Mouse (Mus musculus) midbrain, embryonic 13.5 days (tissue): Measurements from ENCODE around the gene Rps6ka6. TPM values are rescaled to one million over a fixed set of nuclear protein-coding genes. Genes with fewer than 3 reads are reported as not detected.

ENCODE experiments used
- ATAC-seq: fragments of 200-750 bp; cut with Nextera tagmentation; 2 replicates; pipeline ENCODE4 v1.8.0; 2017; ENCODE audit warnings: mild to moderate bottlenecking, moderate TSS enrichment, moderate library complexity
- H3K27ac ChIP-seq: fragments of 300-500 bp; sonication (generic); 2 replicates; pipeline ENCODE4 v1.5.1; 2015; ENCODE audit warnings: inconsistent platforms, mild to moderate bottlenecking, moderate library complexity
- H3K27me3 ChIP-seq: fragments of 300-500 bp; sonication (generic); 2 replicates; pipeline ENCODE4 v1.6.1; 2015; ENCODE audit warnings: mild to moderate bottlenecking, inconsistent platforms
- H3K36me3 ChIP-seq: fragments of 300-500 bp; sonication (generic); 2 replicates; pipeline ENCODE4 v1.6.1; 2015; ENCODE audit warnings: mild to moderate bottlenecking, inconsistent platforms
- H3K4me1 ChIP-seq: fragments of 300-500 bp; sonication (generic); replicated peaks from 2 replicates; pipeline ENCODE4 v1.6.1; 2015; ENCODE audit warnings: inconsistent platforms
- H3K4me2 ChIP-seq: fragments of 300-500 bp; sonication (generic); replicated peaks from 2 replicates; pipeline ENCODE4 v1.6.1; 2015; ENCODE audit warnings: moderate library complexity, mild to moderate bottlenecking, inconsistent platforms
- H3K4me3 ChIP-seq: fragments of 300-500 bp; sonication (generic); replicated peaks from 2 replicates; pipeline ENCODE4 v1.5.1; 2015; ENCODE audit warnings: mild to moderate bottlenecking, inconsistent platforms
- H3K9ac ChIP-seq: fragments of 300-500 bp; sonication (generic); replicated peaks from 2 replicates; pipeline ENCODE4 v1.6.1; 2015; ENCODE audit warnings: mild to moderate bottlenecking, inconsistent platforms
- H3K9me3 ChIP-seq: fragments of 300-500 bp; sonication (generic); 2 replicates; pipeline ENCODE4 v1.6.1; 2016; ENCODE audit warnings: mild to moderate bottlenecking, inconsistent platforms
- WGBS: fragments of 180-500 bp; shearing (Covaris S2); methylation state at CpG from one replicate; pipeline ENCODE4 v1.1.7; 2015; 5-methylcytosine and 5-hydroxymethylcytosine counted together
- polyA plus RNA-seq: library from polyadenylated mRNA; unstranded; fragments of >200 nt; fragmentation: Nextera tagmentation; extraction: Ambion mirVana; gene quantifications from 2 replicates; pipeline ENCODE4 v1.2.1, GENCODE M21; 2015

Gene Rps6ka6
- polyA plus RNA-seq = 43.8 and 47.8 TPM in 2 replicates

GRCm38 (mm10) chrX:111537859-111538258 lies at the start of gene Rps6ka6:
TSS of gene Rps6ka6 (minus strand) at chrX:111537959.
- H3K4me3 ChIP-seq = no peak within 1 kb of the TSS
- H3K36me3 ChIP-seq = no peaks in the 10 kb centered on the region
- no peak for ATAC-seq
- no peak within 1 kb of the TSS for H3K9ac ChIP-seq
- H3K27me3 ChIP-seq = no peaks in the 10 kb centered on the region
- WGBS = 72% methylated on average over 10 of the region's 10 CpGs
- no peak within 1 kb of the TSS for H3K4me2 ChIP-seq
- H3K9me3 ChIP-seq = no peaks in the 10 kb centered on the region
- no peak within 1 kb of the TSS for H3K27ac ChIP-seq
- H3K4me1 ChIP-seq = no peaks in the 10 kb centered on the region

- Histone ChIP-seq H3K9me3 (no peaks in the 10 kb centered on the region), H3K4me1 (no peaks in the 10 kb centered on the region), H3K27ac (no peak overlapping the region), H3K4me2 (no peak overlapping the region), H3K4me3 (no peak overlapping the region), H3K9ac (no peak overlapping the region), H3K36me3 (no peaks in the 10 kb centered on the region), H3K27me3 (no peaks in the 10 kb centered on the region)
- WGBS = 92% methylated on average over 2 of the region's 2 CpGs
- ATAC-seq = no peak
These were observed 39.3 kb upstream of the Rps6ka6 start for GRCm38 (mm10) chrX:111577044-111577443.

GRCm38 (mm10) chrX:111518206-111518605 lies 19.6 kb downstream of the Rps6ka6 start:
- Histone ChIP-seq H3K4me1 (no peaks in the 10 kb centered on the region), H3K9ac (no peak overlapping the region), H3K36me3 (no peaks in the 10 kb centered on the region), H3K27me3 (no peaks in the 10 kb centered on the region), H3K4me3 (no peak overlapping the region), H3K27ac (no peak overlapping the region), H3K9me3 (no peaks in the 10 kb centered on the region), H3K4me2 (no peak overlapping the region)
- ATAC-seq = no peak
- WGBS = 75% methylated on average over 1 of the region's 1 CpGs

- Histone ChIP-seq H3K9ac (0 out of 2 replicates have a peak overlapping the region, but pooled peaks have one; percentile 32), H3K4me1 (no peaks in the 10 kb centered on the region), H3K27me3 (no peaks in the 10 kb centered on the region), H3K27ac (no peak overlapping the region), H3K36me3 (no peaks in the 10 kb centered on the region), H3K4me3 (peak overlapping the region; percentile 67), H3K4me2 (peak overlapping the region; percentile 48), H3K9me3 (no peaks in the 10 kb centered on the region)
- ATAC-seq = peak; percentile 55
- WGBS = 25% methylated on average over 12 of the region's 12 CpGs
These were observed 74.1 kb downstream of the Rps6ka6 start for GRCm38 (mm10) chrX:111463565-111464093.

- Histone ChIP-seq H3K9me3 (no peaks in the 10 kb centered on the region), H3K9ac (peak overlapping the region; percentile 72), H3K4me2 (peak overlapping the region; percentile 59), H3K4me1 (no peaks in the 10 kb centered on the region), H3K36me3 (no peaks in the 10 kb centered on the region), H3K27ac (peak overlapping the region; percentile 85), H3K4me3 (peak overlapping the region; percentile 67), H3K27me3 (no peaks in the 10 kb centered on the region)
- ATAC-seq = peak; percentile 97
- WGBS = 25% methylated on average over 35 of the region's 72 CpGs
These were observed 74.8 kb downstream of the Rps6ka6 start for GRCm38 (mm10) chrX:111462833-111463564.

GRCm38 (mm10) chrX:111462495-111462832 lies 75.3 kb downstream of the Rps6ka6 start:
- Histone ChIP-seq H3K27ac (peak overlapping the region; percentile 85), H3K4me3 (peak overlapping the region; percentile 67), H3K4me2 (peak overlapping the region; percentile 59), H3K9ac (peak overlapping the region; percentile 72), H3K27me3 (no peaks in the 10 kb centered on the region), H3K9me3 (no peaks in the 10 kb centered on the region), H3K36me3 (no peaks in the 10 kb centered on the region), H3K4me1 (no peaks in the 10 kb centered on the region)
- WGBS = 18% methylated on average over 21 of the region's 21 CpGs
- ATAC-seq = peak; percentile 71

- Histone ChIP-seq H3K4me2 (peak overlapping the region; percentile 59), H3K36me3 (no peaks in the 10 kb centered on the region), H3K27ac (0 out of 2 replicates have a peak overlapping the region, but pooled peaks have one; percentile 85), H3K27me3 (no peaks in the 10 kb centered on the region), H3K9me3 (no peaks in the 10 kb centered on the region), H3K9ac (peak overlapping the region; percentile 72), H3K4me3 (peak overlapping the region; percentile 67), H3K4me1 (no peaks in the 10 kb centered on the region)
- WGBS = 16% methylated on average over 8 of the region's 8 CpGs
- ATAC-seq = no peak
These were observed 75.7 kb downstream of the Rps6ka6 start for GRCm38 (mm10) chrX:111462092-111462491.

GRCm38 (mm10) chrX:111460166-111460565 lies 77.6 kb downstream of the Rps6ka6 start:
- Histone ChIP-seq H3K9me3 (no peaks in the 10 kb centered on the region), H3K4me1 (no peaks in the 10 kb centered on the region), H3K27ac (no peak overlapping the region), H3K27me3 (no peaks in the 10 kb centered on the region), H3K36me3 (no peaks in the 10 kb centered on the region), H3K4me2 (no peak overlapping the region; the same call in 1 of the 2 replicates), H3K4me3 (no peak overlapping the region), H3K9ac (no peak overlapping the region)
- ATAC-seq = no peak

GRCm38 (mm10) chrX:111436571-111436970 lies 101.2 kb downstream of the Rps6ka6 start:
- H3K4me3 ChIP-seq = no peak overlapping the region
- H3K27ac ChIP-seq = no peak overlapping the region
- no peak for ATAC-seq
- no peaks in the 10 kb centered on the region for H3K27me3 ChIP-seq
- no peak overlapping the region for H3K4me2 ChIP-seq
- no peaks in the 10 kb centered on the region for H3K4me1 ChIP-seq
- H3K9me3 ChIP-seq = no peaks in the 10 kb centered on the region
- H3K9ac ChIP-seq = no peak overlapping the region
- H3K36me3 ChIP-seq = no peaks in the 10 kb centered on the region

- H3K4me1 ChIP-seq = no peaks in the 10 kb centered on the region
- no peak overlapping the region for H3K9ac ChIP-seq
- no peak overlapping the region for H3K4me2 ChIP-seq
- H3K4me3 ChIP-seq = no peak overlapping the region
- 92% methylated on average over 4 of the region's 4 CpGs for WGBS
- no peaks in the 10 kb centered on the region for H3K36me3 ChIP-seq
- H3K27me3 ChIP-seq = no peaks in the 10 kb centered on the region
- H3K9me3 ChIP-seq = no peaks in the 10 kb centered on the region
- ATAC-seq = no peak
- H3K27ac ChIP-seq = no peak overlapping the region
These were observed 123.0 kb downstream of the Rps6ka6 start for GRCm38 (mm10) chrX:111414775-111415174.

- Histone ChIP-seq H3K9ac (no peak overlapping the region), H3K9me3 (no peaks in the 10 kb centered on the region), H3K27ac (no peak overlapping the region), H3K36me3 (no peaks in the 10 kb centered on the region), H3K4me1 (no peaks in the 10 kb centered on the region), H3K27me3 (no peaks in the 10 kb centered on the region), H3K4me3 (no peak overlapping the region), H3K4me2 (no peak overlapping the region)
- no peak for ATAC-seq
- 87% methylated on average over 2 of the region's 2 CpGs for WGBS
These were observed 132.9 kb downstream of the Rps6ka6 start for GRCm38 (mm10) chrX:111404816-111405215.

GRCm38 (mm10) chrX:111377020-111377419 lies 160.7 kb downstream of the Rps6ka6 start:
- no peak for ATAC-seq
- Histone ChIP-seq H3K9ac (no peak overlapping the region), H3K36me3 (no peaks in the 10 kb centered on the region), H3K27me3 (no peaks in the 10 kb centered on the region), H3K4me1 (no peaks in the 10 kb centered on the region), H3K27ac (no peak overlapping the region), H3K9me3 (no peaks in the 10 kb centered on the region), H3K4me2 (no peak overlapping the region), H3K4me3 (no peak overlapping the region)
- WGBS = 86% methylated on average over 5 of the region's 5 CpGs
